Mouse (Mus musculus) small intestine, adult 2 months (tissue): ENCODE results near the gene Bfsp2.

Source experiments
- CTCF ChIP-seq: fragments of 200-500 bp; IDR thresholded peaks from 2 replicates; pipeline ENCODE4 v1.5.1; 2012; ENCODE audit warnings: low read depth, mild to moderate bottlenecking, control low read depth, inconsistent platforms, low read length, moderate library complexity, mixed read lengths; ENCODE audit not compliant: insufficient replicate concordance, insufficient read length; ENCODE audit errors: extremely low read depth
- POLR2A ChIP-seq: fragments of 200-500 bp; IDR thresholded peaks from 2 replicates; pipeline ENCODE4 v1.6.1; 2012; ENCODE audit warnings: low read depth, mild to moderate bottlenecking, control low read depth, inconsistent platforms, low read length, moderate library complexity

- TF ChIP-seq CTCF, result no peak
- no peak for TF ChIP-seq POLR2A
Observed at GRCm38 (mm10) chr9:103424869-103425268, 55.4 kb downstream of the Bfsp2 start.
